ENCODE assay signal across 8 mouse cellular contexts in the genomic region with DNA sequence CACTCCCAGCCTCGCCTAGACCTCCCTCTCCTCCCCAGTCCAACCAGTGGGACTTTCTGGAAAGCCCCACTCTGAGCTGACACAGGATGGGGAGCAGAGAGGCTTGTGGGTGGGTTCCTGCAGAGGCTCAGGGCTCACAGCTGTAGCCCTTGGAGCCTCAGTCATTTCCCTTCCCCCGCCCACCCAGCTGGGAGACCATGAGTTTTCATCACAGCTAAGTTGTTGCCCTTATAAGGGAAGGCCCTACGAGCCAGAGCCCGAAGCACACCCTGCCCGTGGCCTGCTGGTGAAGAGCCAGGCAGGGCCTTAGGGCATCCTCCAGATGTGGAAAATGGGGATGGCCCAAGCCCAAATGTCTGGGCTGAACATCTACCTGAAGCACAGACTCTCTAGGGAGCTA. TPM values are rescaled to one million over a fixed set of nuclear protein-coding genes. Genes with fewer than 3 reads are reported as not detected.
DNase-seq lines count a peak whose midpoint lies in the region; ATAC-seq and TF ChIP-seq lines count a peak whose summit lies in the region.

No protein-coding gene starts in this region.

- 0 out of 2 replicates have a peak, but pooled peaks have one; percentile 11 for ATAC-seq in G1E (ENCODE audit: extremely low read depth, insufficient number of reproducible peaks, low FRiP score, poor library complexity, severe bottlenecking)
- ATAC-seq in kidney, embryonic 14.5 days (ENCODE audit: low FRiP score, low TSS enrichment) = peak; percentile 81
- ATAC-seq in stomach, embryonic 14.5 days (ENCODE audit: insufficient number of reproducible peaks, insufficient read depth, low FRiP score, low read depth) = peak; percentile 82

- DNase-seq in G1E (ENCODE audit: low spot score) = no peak
- peak; percentile 72 to 80 for DNase-seq in adrenal gland, postnatal 36 days
- peak; percentile 80 to 89 for DNase-seq in heart, adult 2 months
- DNase-seq in lung, postnatal 25 days (ENCODE audit: low spot score) = peak; percentile 76
- no peak for DNase-seq in right cerebral cortex, adult 18-20 months
- DNase-seq in left cerebral cortex, postnatal 4 days = no peak

- no peaks in the 10 kb centered on the region for H3K9me3 ChIP-seq in G1E (replicated peaks)
- no peaks in the 10 kb centered on the region for H3K9me3 ChIP-seq in kidney, embryonic 14.5 days (ENCODE audit: control insufficient read depth, low read length)
- no peaks in the 10 kb centered on the region for H3K9me3 ChIP-seq in stomach, embryonic 14.5 days (ENCODE audit: control insufficient read depth, low read depth, low read length)

- intact Hi-C loops in heart, adult 2 months (cut with DNase I) = loop anchor here (2.0 kb wide), 1 partner anchor 28 kb away; no protein-coding TSS in a partner anchor
- intact Hi-C loops in left cerebral cortex, postnatal 4 days (cut with DNase I) = no loop called here

- peaks cover 22% of the 10 kb centered on the region for H3K36me3 ChIP-seq in G1E (replicated peaks)
- H3K36me3 ChIP-seq in heart, adult 2 months (ENCODE audit: control insufficient read depth, insufficient read depth, low read length) = no peaks in the 10 kb centered on the region; the same call in 1 of the 2 replicates
- peaks cover 8% of the 10 kb centered on the region; the same call in 1 of the 2 replicates for H3K36me3 ChIP-seq in kidney, embryonic 14.5 days (ENCODE audit: control insufficient read depth, insufficient read depth, low read length)
- H3K36me3 ChIP-seq in stomach, embryonic 14.5 days (ENCODE audit: control insufficient read depth, insufficient read depth, low read length) = no peaks in the 10 kb centered on the region; the same call in 1 of the 2 replicates

- H3K27me3 ChIP-seq in G1E (ENCODE audit: insufficient read depth, low read length) = peaks cover 3% of the 10 kb centered on the region; the same call in 1 of the 2 replicates
- no peaks in the 10 kb centered on the region for H3K27me3 ChIP-seq in heart, adult 2 months (ENCODE audit: control insufficient read depth, insufficient read depth, low read length)
- no peaks in the 10 kb centered on the region for H3K27me3 ChIP-seq in kidney, embryonic 14.5 days (ENCODE audit: control insufficient read depth, insufficient read depth, low read length)
- no peaks in the 10 kb centered on the region for H3K27me3 ChIP-seq in stomach, embryonic 14.5 days (ENCODE audit: control insufficient read depth, insufficient read depth, low read length)

- H3K27ac ChIP-seq in heart, adult 2 months = peak overlapping the region; percentile 95
- H3K27ac ChIP-seq in kidney, embryonic 14.5 days (ENCODE audit: low read depth, low read length) = peak overlapping the region; percentile 94
- H3K27ac ChIP-seq in stomach, embryonic 14.5 days (ENCODE audit: low read length) = peak overlapping the region; percentile 92

- 0 out of 2 replicates have a peak, but pooled peaks have one; percentile 59 for TF ChIP-seq EP300 in heart, adult 2 months (IDR thresholded peaks at IDR 0.05; ENCODE audit: insufficient read depth, low read depth, low read length)

- 25% methylated on average over 5 of the region's 5 CpGs for WGBS in heart, adult 2 months
- WGBS in kidney, embryonic 14.5 days = 10% methylated on average over 5 of the region's 5 CpGs
- WGBS in stomach, embryonic 14.5 days = 6% methylated on average over 5 of the region's 5 CpGs

- TF ChIP-seq POLR2A in heart, adult 2 months (IDR thresholded peaks at IDR 0.05; ENCODE audit: insufficient read depth, low read depth, low read length) = peak; percentile 36; the same call in 1 of the 2 replicates

- H3K9ac ChIP-seq in heart, adult 2 months (ENCODE audit: low read depth, low read length) = peak overlapping the region; percentile 41
- 0 out of 2 replicates have a peak overlapping the region, but pooled peaks have one; percentile 28 for H3K9ac ChIP-seq in kidney, embryonic 14.5 days (ENCODE audit: low read depth, low read length)
- H3K9ac ChIP-seq in stomach, embryonic 14.5 days (replicated peaks; ENCODE audit: low read depth, low read length) = no peak overlapping the region

- H3K79me2 ChIP-seq in heart, adult 2 months (replicated peaks; ENCODE audit: control insufficient read depth, insufficient read depth, low read length) = no peaks in the 10 kb centered on the region

- no peak overlapping the region for H3K4me3 ChIP-seq in G1E (ENCODE audit: low read depth, low read length)
- H3K4me3 ChIP-seq in heart, adult 2 months = no peak overlapping the region
- H3K4me3 ChIP-seq in kidney, embryonic 14.5 days (ENCODE audit: low read length) = no peak overlapping the region
- no peak overlapping the region for H3K4me3 ChIP-seq in stomach, embryonic 14.5 days (ENCODE audit: low read depth, low read length)

- H3K4me2 ChIP-seq in kidney, embryonic 14.5 days (replicated peaks; ENCODE audit: low read depth, low read length) = no peak overlapping the region
- no peak overlapping the region for H3K4me2 ChIP-seq in stomach, embryonic 14.5 days (replicated peaks; ENCODE audit: low read depth, low read length)

- TF ChIP-seq CTCF in G1E (IDR thresholded peaks at IDR 0.05; ENCODE audit: low read depth, low read length) = no peak
- TF ChIP-seq CTCF in heart, adult 2 months (IDR thresholded peaks at IDR 0.05) = no peak

- H3K4me1 ChIP-seq in G1E (ENCODE audit: insufficient read depth, low read depth, low read length) = peaks cover 70% of the 10 kb centered on the region
- peaks cover 38% of the 10 kb centered on the region for H3K4me1 ChIP-seq in heart, adult 2 months (ENCODE audit: control insufficient read depth, insufficient read depth, low read length)
- peaks cover 25% of the 10 kb centered on the region for H3K4me1 ChIP-seq in kidney, embryonic 14.5 days (ENCODE audit: control insufficient read depth, insufficient read depth, low read length)
- peaks cover 47% of the 10 kb centered on the region for H3K4me1 ChIP-seq in stomach, embryonic 14.5 days (ENCODE audit: control insufficient read depth, insufficient read depth, low read length)

RNA-seq across cellular contexts. Expression of gene Plekho2, which starts 28.8 kb away (rescaled TPM):
- 23.0 and 26.9 TPM in 2 replicates for total RNA-seq in G1E (2014; fragmentation: Nextera tagmentation)
- 31.9 and 35.4 TPM in 2 replicates for total RNA-seq in G1E (2017)
- 11.5 and 16.8 TPM in 2 replicates for polyA plus RNA-seq in G1E (2012)
- 10 to 100 TPM; 56.6 to 71.5 TPM for total RNA-seq in adrenal gland, postnatal 36 days (2021)
- total RNA-seq in heart, adult 2 months (2021) = 10 to 100 TPM in 1 of 2 experiments, 1 to 10 TPM in 1; 9.9 to 11.1 TPM
- polyA plus RNA-seq in heart, adult 2 months (2012; rRNA removed) = 16.5 and 18.8 TPM in 2 replicates
- 10.8 and 14.1 TPM in 2 replicates for polyA plus RNA-seq in kidney, embryonic 14.5 days (2014; fragmentation: Nextera tagmentation; extraction: Ambion mirVana)
- polyA plus RNA-seq in stomach, embryonic 14.5 days (2014; fragmentation: Nextera tagmentation; extraction: Ambion mirVana) = 17.2 and 21.2 TPM in 2 replicates
- total RNA-seq in left cerebral cortex, postnatal 4 days (2021) = 1 to 10 TPM; 6.1 to 7.0 TPM

RNA-seq across cellular contexts. Expression of gene Ankdd1a, which starts 31.0 kb away (rescaled TPM):
- total RNA-seq in G1E (2014; fragmentation: Nextera tagmentation) (not detected in 2 replicates), G1E (2017) (0.06 and 0.22 TPM in 2 replicates)
- polyA plus RNA-seq in G1E (2012) = not detected in 2 replicates
- total RNA-seq in adrenal gland, postnatal 36 days (2021) = 1 to 10 TPM; 2.0 to 3.4 TPM
- not detected for total RNA-seq in heart, adult 2 months (2021)
- not detected in 2 replicates for polyA plus RNA-seq in heart, adult 2 months (2012; rRNA removed)
- polyA plus RNA-seq in kidney, embryonic 14.5 days (2014; fragmentation: Nextera tagmentation; extraction: Ambion mirVana) = not detected in 2 replicates
- polyA plus RNA-seq in stomach, embryonic 14.5 days (2014; fragmentation: Nextera tagmentation; extraction: Ambion mirVana) = not detected in 2 replicates
- total RNA-seq in left cerebral cortex, postnatal 4 days (2021) = 1 to 10 TPM; 1.3 to 2.1 TPM

RNA-seq across cellular contexts. Expression of gene Pif1, which starts 35.9 kb away (rescaled TPM):
- total RNA-seq in G1E (2014; fragmentation: Nextera tagmentation) (13.0 and 28.7 TPM in 2 replicates), G1E (2017) (9.1 and 10.9 TPM in 2 replicates)
- polyA plus RNA-seq in G1E (2012) = 6.9 and 7.1 TPM in 2 replicates
- under 1 TPM; 0.46 to 0.92 TPM for total RNA-seq in adrenal gland, postnatal 36 days (2021)
- total RNA-seq in heart, adult 2 months (2021) = not detected
- polyA plus RNA-seq in heart, adult 2 months (2012; rRNA removed) = 0.18 and 0.23 TPM in 2 replicates
- 9.7 and 12.5 TPM in 2 replicates for polyA plus RNA-seq in kidney, embryonic 14.5 days (2014; fragmentation: Nextera tagmentation; extraction: Ambion mirVana)
- polyA plus RNA-seq in stomach, embryonic 14.5 days (2014; fragmentation: Nextera tagmentation; extraction: Ambion mirVana) = 9.9 and 11.0 TPM in 2 replicates
- total RNA-seq in left cerebral cortex, postnatal 4 days (2021) = 1 to 10 TPM; 1.7 to 1.9 TPM

Comparison
In these comparisons a context has a peak if more than half of its experiments do, and no peak if none do; other contexts are left out.
1. ATAC-seq: peak in every context shown above with its lines; median percentile 82 in stomach, embryonic 14.5 days; 81 in kidney, embryonic 14.5 days; 11 in G1E.
2. DNase-seq: peak in adrenal gland, postnatal 36 days (2 of 2), heart, adult 2 months (2 of 2) and lung, postnatal 25 days (single experiment); none in G1E (single experiment), right cerebral cortex, adult 18-20 months (single experiment) and left cerebral cortex, postnatal 4 days (single experiment).
3. Peak in every context shown above with its lines, with median percentiles within 50 percentile points of each other: H3K27ac ChIP-seq.